Mouse (Mus musculus) layer of hippocampus, postnatal 25 days (tissue): ENCODE data around the gene Mapk8ip1. TPM values are rescaled to one million over a fixed set of nuclear protein-coding genes. Genes with fewer than 3 reads are reported as not detected.

ENCODE experiments used
- DNase-seq, 2 experiments: peaks; one replicate each; pipeline ENCODE4 v3.0.0; 2022; ENCODE audit warnings: mixed read lengths in 2 of 2, low spot score in 1 of 2; ENCODE audit errors: extremely low spot score in 1 of 2
- microRNA-seq, 2 experiments: library from miRNA; unstranded; fragments of <30 nt; microRNA quantifications; one replicate each; pipeline ENCODE4 v1.2.0; 2021
- total RNA-seq, 2 experiments: library from RNA; stranded (reverse); gene quantifications; 2 replicates each; pipeline ENCODE4 v1.2.3; 2021

The Mapk8ip1 gene
- total RNA-seq, 2 experiments from 2014 or later: 339 to 369 TPM

DNA sequence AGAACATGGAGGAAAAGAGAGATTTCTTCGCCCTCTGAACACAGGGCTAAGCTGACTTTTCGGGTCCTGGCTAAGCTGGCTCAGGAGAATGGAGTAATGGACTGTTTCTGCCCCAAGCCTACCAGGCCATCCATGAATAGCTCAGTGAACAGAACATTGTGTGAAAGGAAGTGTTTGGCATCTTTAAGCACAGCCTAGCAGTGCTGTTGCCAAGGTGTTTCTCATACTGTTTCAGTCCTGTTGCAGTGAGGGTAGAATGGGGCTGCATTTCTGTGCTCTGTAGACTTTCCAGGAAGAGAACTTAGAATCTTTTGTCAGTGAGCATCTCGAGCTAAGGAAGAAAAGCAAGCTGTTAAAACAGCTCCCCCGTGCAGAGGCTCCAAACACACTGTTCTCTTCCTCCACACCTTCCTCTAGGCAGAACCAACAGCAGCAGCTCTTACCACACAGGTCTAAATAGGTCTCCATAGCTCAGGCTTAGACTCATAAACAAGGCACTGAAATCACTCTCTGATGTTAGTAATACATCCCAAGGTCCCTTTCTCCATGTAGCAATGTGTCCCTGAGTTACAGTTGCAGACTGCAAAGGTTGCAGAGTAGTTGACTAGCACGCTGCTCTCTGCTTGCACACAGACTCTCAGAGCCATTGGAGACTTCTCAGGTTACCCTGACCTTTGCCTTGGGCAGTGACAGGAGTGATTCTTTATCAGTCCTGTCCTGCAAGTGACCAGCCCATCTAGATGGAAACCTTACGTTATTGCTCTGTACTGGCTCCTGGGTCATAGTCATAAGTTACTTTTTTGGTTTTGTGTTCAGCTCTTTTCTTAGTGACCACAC lies 51.3 kb downstream of the Mapk8ip1 start:
- no peak for DNase-seq

GRCm38 (mm10) chr2:92347191-92347590 lies 53.9 kb downstream of the Mapk8ip1 start:
- no peak for DNase-seq

GRCm38 (mm10) chr2:92342418-92342817 lies 58.6 kb downstream of the Mapk8ip1 start:
- DNase-seq: no peak

Small RNAs within 50 kb of the gene (microRNA-seq; reads per million reads assigned to microRNA genes)
- gene Mir7000: 5.2 to 6.2 reads per million in 2 experiments

Other genes with a start within 250 kb of the Mapk8ip1 start
- 10 to 100 TPM; 31.7 to 35.5 TPM for gene Pex16, start 26.6 kb downstream of the Mapk8ip1 start, total RNA-seq
- gene Large2, start 26.4 kb downstream of the Mapk8ip1 start, total RNA-seq: under 1 TPM; 0.34 to 0.96 TPM
- gene 1700029I15Rik, start 18.7 kb downstream of the Mapk8ip1 start, total RNA-seq: 1 to 10 TPM; 3.6 to 4.7 TPM
- 100 to 1,000 TPM in 1 of 2 experiments, 10 to 100 TPM in 1; 85.6 to 106 TPM for gene Cry2, start 32.8 kb upstream of the Mapk8ip1 start, total RNA-seq
- 10 to 100 TPM; 15.1 to 18.1 TPM for gene Slc35c1, start 59.3 kb upstream of the Mapk8ip1 start, total RNA-seq
- gene Chst1, start 198.4 kb upstream of the Mapk8ip1 start, total RNA-seq: 100 to 1,000 TPM; 268 to 280 TPM